Mouse (Mus musculus) liver, postnatal 0 days (tissue): ENCODE measurements around the gene Txnrd1.

Source experiments
- CTCF ChIP-seq: sonication (generic); IDR thresholded peaks from 2 replicates; pipeline ENCODE4 v1.5.1; 2016; ENCODE audit warnings: antibody characterized with exemption, low read depth
- EP300 ChIP-seq: IDR thresholded peaks from 2 replicates; pipeline ENCODE4 v1.6.1; 2016; ENCODE audit warnings: antibody characterized with exemption, low read depth, mild to moderate bottlenecking

DNA sequence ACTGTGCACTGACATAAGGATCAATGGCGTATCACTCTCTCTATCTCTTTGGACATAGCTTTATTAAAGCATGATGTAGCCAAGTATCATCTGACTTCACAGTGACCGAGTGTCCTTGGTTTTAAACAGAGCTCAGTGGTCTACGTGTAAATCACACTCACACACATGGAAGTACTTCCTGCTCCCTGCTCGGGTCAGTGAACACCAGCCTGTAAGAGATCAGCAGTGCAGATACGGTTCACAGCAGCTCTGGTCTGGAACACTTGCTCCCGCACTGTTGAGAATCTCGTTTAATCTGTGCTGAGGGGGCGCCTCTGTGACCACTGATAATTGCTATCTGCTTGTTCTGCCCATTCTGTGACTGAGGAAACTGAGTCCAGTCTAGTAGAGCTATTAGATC, 54.8 kb downstream of the Txnrd1 start:
- TF ChIP-seq CTCF (no peak), EP300 (no peak)
